Mouse (Mus musculus) spleen, adult 2 months (tissue): Measurements from ENCODE around the gene Ubr2. TPM values are rescaled to one million over a fixed set of nuclear protein-coding genes. Genes with fewer than 3 reads are reported as not detected.
A peak's percentile ranks its signal among the peaks of the same experiment; 100 is the strongest.

Source experiments
- DNase-seq, 2 experiments: peaks; one replicate each; pipeline versions ENCODE4 v3.0.0 to v3.0.0-alpha.2; 2012 to 2021; ENCODE audit warnings: low spot score in 2 of 2, low read depth in 1 of 2
- H3K27ac ChIP-seq: fragments of 200-500 bp; 2 replicates; pipeline ENCODE4 v1.5.1; 2012; ENCODE audit warnings: low read length, inconsistent platforms; ENCODE audit not compliant: insufficient read depth
- H3K27me3 ChIP-seq: fragments of 200-500 bp; 2 replicates; pipeline ENCODE4 v1.6.1; 2012; ENCODE audit warnings: mild to moderate bottlenecking, moderate library complexity, low read length, inconsistent platforms; ENCODE audit not compliant: control insufficient read depth, insufficient read depth
- H3K36me3 ChIP-seq: fragments of 200-500 bp; 2 replicates; pipeline ENCODE4 v1.6.1; 2012; ENCODE audit warnings: mild to moderate bottlenecking, low read length, inconsistent platforms; ENCODE audit not compliant: control insufficient read depth, insufficient read depth
- H3K4me1 ChIP-seq: fragments of 200-500 bp; 2 replicates; pipeline ENCODE4 v1.6.1; 2011; ENCODE audit warnings: inconsistent platforms; ENCODE audit not compliant: control insufficient read depth, insufficient read depth, insufficient read length
- H3K4me3 ChIP-seq: fragments of 200-500 bp; 2 replicates; pipeline ENCODE4 v1.5.1; 2011; ENCODE audit warnings: mild to moderate bottlenecking, inconsistent platforms; ENCODE audit not compliant: insufficient read depth, insufficient read length; ENCODE audit errors: extremely low read depth
- CTCF ChIP-seq: fragments of 200-500 bp; IDR thresholded peaks from 2 replicates; pipeline ENCODE4 v1.5.1; 2011; ENCODE audit warnings: mild to moderate bottlenecking, inconsistent platforms; ENCODE audit not compliant: insufficient read depth, insufficient read length, insufficient replicate concordance; ENCODE audit errors: extremely low read depth
- POLR2A ChIP-seq: fragments of 200-500 bp; IDR thresholded peaks from 2 replicates; pipeline ENCODE4 v1.6.1; 2011; ENCODE audit warnings: low read depth, low read length, inconsistent platforms
- WGBS: fragments of 180-500 bp; shearing (Covaris S2); methylation state at CpG from one replicate; pipeline ENCODE4 v1.1.7; 2018; 5-methylcytosine and 5-hydroxymethylcytosine counted together
- polyA plus RNA-seq: library from polyadenylated mRNA; depleted of rRNA; stranded (reverse); fragments of >200 nt; gene quantifications from 2 replicates; pipeline ENCODE4 v1.2.3, GENCODE M21; 2012; rRNA removed

The Ubr2 gene
- 30.8 and 31.3 TPM in 2 replicates for polyA plus RNA-seq

DNA sequence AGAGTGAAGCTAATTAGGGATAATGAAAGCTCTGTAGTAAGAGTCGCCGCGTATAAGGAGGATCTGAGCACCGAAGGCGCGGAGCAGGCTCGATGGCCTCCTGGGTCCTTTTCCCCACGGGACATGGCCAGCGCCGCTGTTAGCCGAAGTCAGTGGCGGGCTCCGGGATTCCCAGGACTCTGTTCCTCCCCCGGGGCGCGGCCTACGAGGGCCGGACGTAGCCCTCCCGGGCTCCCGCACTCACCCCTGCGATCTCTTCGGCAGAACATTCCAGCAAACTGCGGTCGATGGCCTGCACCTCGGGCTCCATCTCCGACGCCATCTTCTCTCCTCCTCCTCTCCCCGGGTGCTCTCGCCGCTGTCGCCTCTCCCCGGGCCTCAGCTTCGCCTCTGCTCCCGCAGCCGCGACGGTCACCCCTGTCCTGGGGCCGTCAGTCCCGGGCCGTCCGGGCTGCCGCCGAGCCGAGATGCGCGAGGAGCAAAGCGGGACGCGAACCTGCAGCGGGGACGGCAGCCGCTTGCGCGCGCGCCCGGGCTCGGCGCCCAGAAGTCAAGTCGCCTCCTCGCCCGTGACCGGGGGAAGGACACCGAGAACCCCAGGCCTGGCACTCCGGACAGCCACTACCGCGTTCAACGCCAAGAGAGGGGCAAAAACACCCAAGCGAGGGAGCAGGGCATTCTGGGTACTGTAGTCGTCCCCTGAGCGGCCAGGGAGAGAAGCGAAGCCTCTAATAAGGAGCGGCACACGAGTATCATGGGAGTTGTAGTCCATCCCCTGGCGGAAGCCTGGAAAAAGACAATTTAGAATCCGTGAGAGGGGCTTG lies at the start of gene Ubr2:
TSS of gene Ubr2 (minus strand) at position 659 of the 824 bp plus-strand sequence.
- TF ChIP-seq POLR2A: peak; percentile 79
- TF ChIP-seq CTCF: no peak
- no peaks in the 10 kb centered on the region for H3K27me3 ChIP-seq
- peaks cover 2% of the 10 kb centered on the region; the same call in 1 of the 2 replicates for H3K4me1 ChIP-seq
- under 1% methylated on average over 72 of the region's 77 CpGs for WGBS
- H3K4me3 ChIP-seq: peak within 1 kb of the TSS; percentile 86
- peak; percentile 82 to 91 for DNase-seq
- peak within 1 kb of the TSS; percentile 92 for H3K27ac ChIP-seq
- peaks cover 2% of the 10 kb centered on the region; the same call in 1 of the 2 replicates for H3K36me3 ChIP-seq

DNA sequence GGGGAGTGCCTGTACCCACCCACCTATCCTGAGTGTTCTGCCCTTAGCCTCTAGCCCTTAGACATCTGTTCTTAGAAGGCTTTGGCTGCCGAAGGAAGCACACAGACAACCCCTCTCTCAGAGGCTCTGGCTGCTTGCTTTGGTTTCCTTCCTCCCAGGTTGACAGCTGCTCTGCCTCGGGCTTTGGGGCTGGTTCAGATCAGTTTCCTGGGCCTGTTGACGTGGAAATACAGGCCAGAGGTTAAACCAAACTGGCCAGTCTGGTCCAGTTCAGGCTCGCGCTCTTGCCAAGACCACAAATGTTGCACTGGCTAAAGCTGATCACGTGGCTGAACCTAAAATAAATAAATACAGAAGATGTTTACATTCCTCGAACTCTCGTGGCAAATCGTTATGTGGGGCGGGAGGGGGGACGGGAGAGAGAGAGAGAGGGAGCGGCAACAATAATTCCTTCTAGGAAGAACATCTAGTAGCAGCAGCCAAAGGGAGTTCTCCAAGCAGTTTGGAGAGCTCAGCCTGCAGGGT lies 49.5 kb upstream of the Ubr2 start:
- 51% methylated on average over 12 of the region's 12 CpGs for WGBS
- no peaks in the 10 kb centered on the region for H3K27me3 ChIP-seq
- DNase-seq: no peak
- H3K4me1 ChIP-seq: peaks cover 2% of the 10 kb centered on the region; the same call in 1 of the 2 replicates
- TF ChIP-seq POLR2A (no peak), CTCF (no peak)
- H3K4me3 ChIP-seq: no peak overlapping the region
- no peak overlapping the region for H3K27ac ChIP-seq
- H3K36me3 ChIP-seq: no peaks in the 10 kb centered on the region

DNA sequence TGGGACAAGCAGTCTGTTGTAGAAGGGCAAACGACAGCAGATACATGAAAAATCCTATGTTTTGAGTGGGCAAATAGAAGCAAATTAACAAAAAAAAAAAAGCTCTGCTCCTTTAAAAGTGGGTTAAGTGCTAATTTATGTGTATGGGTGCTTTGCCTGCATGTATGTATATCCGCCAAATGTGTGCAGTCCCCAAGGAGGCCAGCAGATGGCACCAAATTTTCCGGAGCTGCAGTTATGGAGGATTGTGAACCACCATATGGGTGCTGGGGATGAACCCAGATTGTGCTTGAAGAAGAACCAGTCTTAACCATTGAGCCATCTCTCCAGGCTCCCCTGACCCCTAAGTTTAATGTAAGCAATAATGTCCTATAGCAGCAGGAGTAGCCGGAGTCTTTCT lies 47.6 kb upstream of the Ubr2 start:
- H3K27ac ChIP-seq: no peak overlapping the region
- H3K4me3 ChIP-seq: no peak overlapping the region

DNA sequence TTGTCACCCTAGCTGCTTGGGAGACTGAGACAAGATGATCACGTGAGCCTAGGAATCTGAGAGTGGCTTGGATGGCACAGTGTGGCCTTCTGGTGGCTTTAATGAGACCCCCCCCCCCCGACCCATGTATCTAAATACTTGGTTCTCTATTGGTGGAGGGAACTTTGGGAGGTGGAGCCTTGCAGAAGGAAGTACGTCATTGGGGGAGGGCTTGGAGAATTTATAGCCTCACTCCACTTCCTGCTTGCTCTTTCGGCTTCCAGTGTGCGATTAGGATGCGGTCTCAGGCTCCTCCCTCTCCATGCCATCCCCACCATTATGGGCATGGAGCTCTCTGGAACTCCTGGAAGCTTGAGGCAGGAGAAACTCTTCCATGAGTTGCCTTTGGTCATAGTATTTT lies 46.1 kb upstream of the Ubr2 start:
- TF ChIP-seq CTCF (no peak), POLR2A (no peak)

More for the DNA sequence above, 47.6 kb upstream of the Ubr2 start:
- Histone ChIP-seq H3K36me3 (no peaks in the 10 kb centered on the region), H3K27me3 (no peaks in the 10 kb centered on the region), H3K4me1 (peaks cover 4% of the 10 kb centered on the region; the same call in 1 of the 2 replicates)
- TF ChIP-seq POLR2A: no peak
- no peak for TF ChIP-seq CTCF
- no peak for DNase-seq
- 95% methylated on average over 4 of the region's 4 CpGs for WGBS

DNA sequence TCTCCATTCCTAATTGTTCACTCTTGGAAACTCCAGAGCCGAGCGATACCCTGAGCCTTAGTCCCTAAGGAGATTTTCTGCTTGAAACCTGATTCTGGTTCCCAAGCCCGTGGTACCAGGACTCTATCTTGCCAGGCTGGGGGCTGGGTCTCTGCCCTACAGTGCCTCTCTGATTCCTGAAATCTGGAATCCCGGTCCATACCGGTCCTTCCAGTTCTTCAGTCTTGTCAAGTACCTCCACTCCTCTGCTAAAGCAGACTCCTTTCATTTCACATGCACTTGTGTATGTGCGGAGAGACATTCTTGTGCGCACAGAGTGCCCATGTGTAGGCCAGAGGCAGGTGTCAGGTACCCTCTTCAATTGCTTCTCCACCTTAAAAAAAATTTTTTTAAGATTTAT lies 44.8 kb upstream of the Ubr2 start:
- Histone ChIP-seq H3K4me1 (peaks cover 4% of the 10 kb centered on the region; the same call in 1 of the 2 replicates), H3K27ac (peak overlapping the region; percentile 3; the same call in 1 of the 2 replicates), H3K4me3 (no peak overlapping the region), H3K36me3 (no peaks in the 10 kb centered on the region), H3K27me3 (no peaks in the 10 kb centered on the region)
- 89% methylated on average over 7 of the region's 7 CpGs for WGBS
- DNase-seq: no peak
- TF ChIP-seq CTCF (no peak), POLR2A (no peak)

More for the DNA sequence above, 46.1 kb upstream of the Ubr2 start:
- no peaks in the 10 kb centered on the region for H3K36me3 ChIP-seq
- DNase-seq: no peak
- H3K27ac ChIP-seq: no peak overlapping the region
- WGBS: 76% methylated on average over 6 of the region's 6 CpGs
- no peaks in the 10 kb centered on the region for H3K27me3 ChIP-seq
- H3K4me1 ChIP-seq: peaks cover 4% of the 10 kb centered on the region; the same call in 1 of the 2 replicates
- no peak overlapping the region for H3K4me3 ChIP-seq

DNA sequence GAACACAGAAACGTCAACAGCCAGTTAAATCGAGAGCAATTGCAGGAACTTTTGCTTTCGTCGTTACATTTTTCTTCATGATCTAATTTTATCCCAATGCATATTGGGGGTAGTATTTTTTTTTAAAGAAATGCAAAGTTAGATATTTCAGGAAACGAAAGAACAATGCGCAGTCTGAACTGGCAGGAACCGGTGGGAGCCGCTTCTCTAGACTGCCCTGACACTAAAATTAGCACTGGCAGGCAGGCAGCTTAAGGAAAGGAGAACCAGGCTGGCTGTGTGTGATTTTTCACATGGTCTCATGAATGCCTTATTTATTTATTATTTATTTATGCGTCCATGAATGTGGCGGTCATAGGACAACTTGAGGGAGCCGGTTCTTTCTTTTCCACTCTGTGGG lies 44.3 kb upstream of the Ubr2 start:
- no peak for TF ChIP-seq CTCF
- no peak for TF ChIP-seq POLR2A
- H3K27ac ChIP-seq: no peak overlapping the region
- 13% methylated on average over 11 of the region's 11 CpGs for WGBS

DNA sequence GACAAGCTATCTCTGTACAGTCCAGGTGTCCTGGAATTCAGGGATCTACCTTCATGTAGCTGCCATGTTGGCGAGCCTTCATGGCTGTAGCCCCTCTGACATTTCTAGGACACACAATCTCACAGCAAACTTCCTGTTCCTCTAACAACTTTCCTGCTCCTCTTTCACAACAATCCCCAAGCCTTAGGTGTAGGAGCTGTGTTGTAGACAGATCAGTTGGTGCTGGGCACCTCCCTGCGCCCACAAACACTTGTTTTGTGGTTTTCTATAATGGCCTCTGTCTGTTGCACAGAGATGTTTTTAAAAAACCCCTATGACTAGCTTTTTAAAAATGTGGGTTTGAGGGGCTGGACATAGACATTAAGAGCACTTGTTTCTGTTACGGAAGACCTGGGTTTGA lies 40.3 kb upstream of the Ubr2 start:
- H3K27me3 ChIP-seq: no peaks in the 10 kb centered on the region
- 53% methylated on average over 3 of the region's 3 CpGs for WGBS
- peaks cover 4% of the 10 kb centered on the region; the same call in 1 of the 2 replicates for H3K4me1 ChIP-seq
- no peak overlapping the region for H3K4me3 ChIP-seq
- no peak for DNase-seq
- TF ChIP-seq POLR2A: no peak
- TF ChIP-seq CTCF: no peak
- no peaks in the 10 kb centered on the region for H3K36me3 ChIP-seq
- H3K27ac ChIP-seq: no peak overlapping the region

More for the DNA sequence above, 44.3 kb upstream of the Ubr2 start:
- H3K36me3 ChIP-seq: no peaks in the 10 kb centered on the region
- no peak overlapping the region for H3K4me3 ChIP-seq
- DNase-seq: no peak
- H3K4me1 ChIP-seq: peaks cover 4% of the 10 kb centered on the region; the same call in 1 of the 2 replicates
- H3K27me3 ChIP-seq: no peaks in the 10 kb centered on the region
